Mouse (Mus musculus) layer of hippocampus, adult 8-10 months (tissue): ENCODE data around the gene Bcl7a. TPM values are rescaled to one million over a fixed set of nuclear protein-coding genes. Genes with fewer than 3 reads are reported as not detected.

Source experiments
- DNase-seq, 2 experiments: peaks; one replicate each; pipeline ENCODE4 v3.0.0; 2022; ENCODE audit warnings: low spot score in 2 of 2
- total RNA-seq, 4 experiments: library from RNA; stranded (reverse); gene quantifications; 2 replicates each; pipeline ENCODE4 v1.2.4; 2022

The Bcl7a gene
- total RNA-seq, 4 experiments from 2014 or later, result 58.5 to 66.1 (median 62.9) TPM

GRCm38 (mm10) chr5:123377120-123377955 is 33.7 kb downstream of the Bcl7a start:
- DNase-seq, result peak; percentile 63 to 85

- DNase-seq, result no peak
Measured at GRCm38 (mm10) chr5:123378712-123379111, 35.1 kb downstream of the Bcl7a start.

- no peak for DNase-seq
Measured at GRCm38 (mm10) chr5:123379504-123379931, 35.9 kb downstream of the Bcl7a start.

GRCm38 (mm10) chr5:123381968-123382367 is 38.3 kb downstream of the Bcl7a start:
- no peak for DNase-seq

GRCm38 (mm10) chr5:123382686-123383085 is 39.1 kb downstream of the Bcl7a start:
- DNase-seq, result no peak

- DNase-seq, result no peak
Measured at GRCm38 (mm10) chr5:123388452-123388851, 44.8 kb downstream of the Bcl7a start.

- no peak for DNase-seq
Measured at GRCm38 (mm10) chr5:123390536-123391441, 47.2 kb downstream of the Bcl7a start.

GRCm38 (mm10) chr5:123391442-123391809 is 47.8 kb downstream of the Bcl7a start:
- DNase-seq, result peak; percentile 61 to 69

GRCm38 (mm10) chr5:123393786-123394302 is 50.2 kb downstream of the Bcl7a start:
- DNase-seq, result no peak

GRCm38 (mm10) chr5:123394303-123394956 is 50.8 kb downstream of the Bcl7a start, which contains the start of gene Mlxip:
TSS of gene Mlxip (plus strand) at chr5:123394798.
- peak; percentile 86 to 88 for DNase-seq

GRCm38 (mm10) chr5:123394957-123395881 is 51.6 kb downstream of the Bcl7a start:
- no peak for DNase-seq

- DNase-seq, result no peak
Measured at GRCm38 (mm10) chr5:123396901-123397464, 53.3 kb downstream of the Bcl7a start.

GRCm38 (mm10) chr5:123397786-123398185 is 54.2 kb downstream of the Bcl7a start:
- no peak for DNase-seq

GRCm38 (mm10) chr5:123398856-123399498 is 55.3 kb downstream of the Bcl7a start:
- no peak for DNase-seq

GRCm38 (mm10) chr5:123404480-123404879 is 60.8 kb downstream of the Bcl7a start:
- no peak for DNase-seq

- DNase-seq, result no peak
Measured at GRCm38 (mm10) chr5:123406952-123407351, 63.3 kb downstream of the Bcl7a start.

GRCm38 (mm10) chr5:123408176-123408575 is 64.5 kb downstream of the Bcl7a start:
- DNase-seq, result no peak

GRCm38 (mm10) chr5:123412193-123412592 is 68.6 kb downstream of the Bcl7a start:
- DNase-seq, result no peak

GRCm38 (mm10) chr5:123413866-123414363 is 70.3 kb downstream of the Bcl7a start:
- no peak for DNase-seq
